Mouse (Mus musculus): ENCODE measurements around the gene Gm266. TPM values are rescaled to one million over a fixed set of nuclear protein-coding genes. Genes with fewer than 3 reads are reported as not detected.

Gene Gm266
- polyA plus RNA-seq (2017; shearing (Covaris generic)): not detected

GRCm38 (mm10) chr12:111485652-111486306 is at the start of gene Gm266:
Gene Gm266 (minus strand): TSS chr12:111485823.

GRCm38 (mm10) chr12:111442309-111443010 is 43.2 kb downstream of the Gm266 start, which contains the start of gene Tnfaip2:
Gene Tnfaip2 (plus strand): TSS chr12:111442469.

Other genes with a start within 250 kb of the Gm266 start
- not detected for gene Amn, start 214.7 kb downstream of the Gm266 start, polyA plus RNA-seq (2017; shearing (Covaris generic))
- gene Cdc42bpb, start 108.1 kb downstream of the Gm266 start, polyA plus RNA-seq (2017; shearing (Covaris generic)): 0.15 TPM
- gene Lbhd2, start 79.0 kb downstream of the Gm266 start, polyA plus RNA-seq (2017; shearing (Covaris generic)): not detected
- 0.41 TPM for gene Exoc3l4, start 68.8 kb downstream of the Gm266 start, polyA plus RNA-seq (2017; shearing (Covaris generic))
- 0.65 TPM for gene Tnfaip2, start 43.4 kb downstream of the Gm266 start, polyA plus RNA-seq (2017; shearing (Covaris generic))
- gene Eif5, start 52.2 kb upstream of the Gm266 start, polyA plus RNA-seq (2017; shearing (Covaris generic)): 222 TPM
- gene Mark3, start 88.7 kb upstream of the Gm266 start, polyA plus RNA-seq (2017; shearing (Covaris generic)): 14.7 TPM
- gene Ckb, start 186.5 kb upstream of the Gm266 start, polyA plus RNA-seq (2017; shearing (Covaris generic)): 57.8 TPM
- gene Trmt61a, start 192.3 kb upstream of the Gm266 start, polyA plus RNA-seq (2017; shearing (Covaris generic)): 19.8 TPM
- 46.0 TPM for gene Bag5, start 227.4 kb upstream of the Gm266 start, polyA plus RNA-seq (2017; shearing (Covaris generic))
- gene Apopt1, start 227.4 kb upstream of the Gm266 start, polyA plus RNA-seq (2017; shearing (Covaris generic)): 54.1 TPM